Mouse (Mus musculus) spleen, adult 2 months (tissue): ENCODE measurements around the gene Src.

Experiments
- CTCF ChIP-seq: fragments of 200-500 bp; IDR thresholded peaks from 2 replicates; pipeline ENCODE4 v1.5.1; 2011; ENCODE audit warnings: mild to moderate bottlenecking, inconsistent platforms; ENCODE audit not compliant: insufficient read depth, insufficient read length, insufficient replicate concordance; ENCODE audit errors: extremely low read depth
- POLR2A ChIP-seq: fragments of 200-500 bp; IDR thresholded peaks from 2 replicates; pipeline ENCODE4 v1.6.1; 2011; ENCODE audit warnings: low read depth, low read length, inconsistent platforms

GRCm38 (mm10) chr2:157474269-157474729, 56.1 kb downstream of the Src start:
- no peak for TF ChIP-seq POLR2A
- TF ChIP-seq CTCF, result no peak
